Mouse (Mus musculus) ES-Bruce4 (cell line): ENCODE measurements around the gene Neurog1.

Experiments
- CTCF ChIP-seq: IDR thresholded peaks from one replicate; pipeline ENCODE4 v1.8.1; 2011; ENCODE audit warnings: low read depth, low read length
- POLR2A ChIP-seq: IDR thresholded peaks from one replicate; pipeline ENCODE4 v1.8.1; 2011; ENCODE audit warnings: low read length; ENCODE audit not compliant: insufficient read depth

DNA sequence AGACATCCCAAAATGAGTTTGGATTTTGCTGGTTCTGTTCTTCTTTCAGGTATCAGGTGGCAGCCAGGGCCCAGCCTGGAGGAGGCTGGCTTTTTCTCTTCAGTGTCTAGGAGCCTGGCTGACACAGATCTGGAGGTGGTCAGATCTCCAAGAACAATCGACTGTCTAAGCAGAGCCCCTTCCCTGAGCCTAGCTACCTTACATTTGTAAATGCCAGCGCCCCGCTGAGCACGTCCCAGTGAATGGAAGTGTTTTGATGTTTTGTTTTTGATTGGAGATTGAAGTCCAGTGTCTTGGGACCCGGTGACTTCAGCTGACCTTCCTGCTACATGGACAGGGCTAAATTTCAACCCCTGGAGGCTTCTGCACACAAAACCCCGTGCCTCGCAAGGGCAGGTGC, 15.8 kb downstream of the Neurog1 start:
- no peak for TF ChIP-seq CTCF
- no peak for TF ChIP-seq POLR2A
